In the genomic region with DNA sequence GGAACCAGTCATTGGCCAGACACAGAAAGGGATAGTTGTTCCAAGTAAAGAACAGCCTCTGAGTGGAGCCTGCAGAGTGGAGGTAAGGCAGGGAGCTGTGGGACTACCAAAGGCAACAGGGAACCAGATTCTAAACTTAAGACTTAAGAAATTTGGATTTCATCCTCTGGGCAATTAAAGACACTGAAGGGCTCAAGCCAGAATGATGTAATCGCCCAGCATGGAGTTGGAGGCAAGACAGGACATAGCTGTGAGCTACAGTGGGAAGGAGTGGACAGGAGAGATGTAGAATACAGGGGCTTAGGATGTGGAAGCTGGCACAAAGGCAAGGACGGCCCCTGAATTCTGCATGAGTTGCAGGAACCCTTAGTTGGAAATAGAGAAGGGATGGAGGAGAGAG, we compare ENCODE assay signal across 16 mouse cellular contexts. TPM values are rescaled to one million over a fixed set of nuclear protein-coding genes. Genes with fewer than 3 reads are reported as not detected.
DNase-seq lines count a peak whose midpoint lies in the region; ATAC-seq and TF ChIP-seq lines count a peak whose summit lies in the region.
"Had no signal": no experiment of that assay in that cellular context is flagged by ENCODE, and none has a peak within 500 bp of the region (broad histone marks: within the 10 kb centered on the region; RNA-seq: fewer than 3 reads in every experiment).

No protein-coding gene starts in this region.

- TF ChIP-seq POLR2A in limb, embryonic 14.5 days (IDR thresholded peaks at IDR 0.05; ENCODE audit: borderline replicate concordance, extremely low read depth, insufficient read depth, insufficient read length), result no peak

- no peak overlapping the region for H3K4me2 ChIP-seq in forebrain, embryonic 12.5 days
- no peak overlapping the region for H3K4me2 ChIP-seq in kidney, embryonic 15.5 days
- no peak overlapping the region for H3K4me2 ChIP-seq in embryonic facial prominence, embryonic 12.5 days (replicated peaks)
- no peak overlapping the region for H3K4me2 ChIP-seq in limb, embryonic 14.5 days (replicated peaks; ENCODE audit: low read depth, low read length, severe bottlenecking)
- H3K4me2 ChIP-seq: embryonic facial prominence, embryonic 13.5 days; hindbrain, embryonic 15.5 days had no signal

- no peak overlapping the region for H3K4me3 ChIP-seq in forebrain, embryonic 10.5 days
- H3K4me3 ChIP-seq in forebrain, embryonic 12.5 days (replicated peaks), result no peak overlapping the region
- H3K4me3 ChIP-seq in kidney, embryonic 15.5 days (replicated peaks), result no peak overlapping the region
- H3K4me3 ChIP-seq in embryonic facial prominence, embryonic 12.5 days, result no peak overlapping the region
- H3K4me3 ChIP-seq in limb, embryonic 14.5 days (replicated peaks; ENCODE audit: low read length), result no peak overlapping the region
- H3K4me3 ChIP-seq: embryonic facial prominence, embryonic 13.5 days; hindbrain, embryonic 15.5 days; midbrain, embryonic 10.5 days had no signal

- ATAC-seq in forebrain, embryonic 12.5 days (ENCODE audit: low FRiP score), result no peak
- ATAC-seq in kidney, embryonic 15.5 days (replicated peaks; ENCODE audit: low FRiP score), result no peak
- no peak for ATAC-seq in embryonic facial prominence, embryonic 12.5 days (ENCODE audit: insufficient number of reproducible peaks, insufficient read depth, low FRiP score, low TSS enrichment)
- no peak for ATAC-seq in limb, embryonic 14.5 days (ENCODE audit: low FRiP score, low read depth)
- ATAC-seq: activated CD4-positive, CD25-positive, alpha-beta regulatory T cell, adult 4 months; liver, postnatal 0 days had no signal

- H3K4me1 ChIP-seq in forebrain, embryonic 10.5 days, result peaks cover 42% of the 10 kb centered on the region
- peaks cover 17% of the 10 kb centered on the region for H3K4me1 ChIP-seq in forebrain, embryonic 12.5 days
- H3K4me1 ChIP-seq in kidney, embryonic 15.5 days, result peaks cover 50% of the 10 kb centered on the region
- peaks cover 27% of the 10 kb centered on the region for H3K4me1 ChIP-seq in embryonic facial prominence, embryonic 12.5 days
- H3K4me1 ChIP-seq in limb, embryonic 14.5 days (ENCODE audit: control insufficient read depth, insufficient read depth, low read length), result peaks cover 17% of the 10 kb centered on the region

- 73% methylated on average over 2 of the region's 2 CpGs for WGBS in forebrain, embryonic 10.5 days
- 83% methylated on average over 2 of the region's 2 CpGs for WGBS in forebrain, embryonic 12.5 days
- 57% methylated on average over 2 of the region's 2 CpGs for WGBS in kidney, embryonic 15.5 days
- WGBS in embryonic facial prominence, embryonic 12.5 days, result 75% methylated on average over 2 of the region's 2 CpGs
- WGBS in limb, embryonic 14.5 days, result 67% methylated on average over 2 of the region's 2 CpGs

- H3K36me3 ChIP-seq in forebrain, embryonic 10.5 days (replicated peaks), result no peaks in the 10 kb centered on the region
- H3K36me3 ChIP-seq in forebrain, embryonic 12.5 days (replicated peaks), result no peaks in the 10 kb centered on the region
- no peaks in the 10 kb centered on the region for H3K36me3 ChIP-seq in kidney, embryonic 15.5 days
- H3K36me3 ChIP-seq in embryonic facial prominence, embryonic 12.5 days, result no peaks in the 10 kb centered on the region
- H3K36me3 ChIP-seq in limb, embryonic 14.5 days (ENCODE audit: control insufficient read depth, insufficient read depth, low read length), result no peaks in the 10 kb centered on the region
- H3K36me3 ChIP-seq: embryonic facial prominence, embryonic 13.5 days; hindbrain, embryonic 15.5 days; midbrain, embryonic 10.5 days had no signal

- no peak overlapping the region for H3K9ac ChIP-seq in forebrain, embryonic 12.5 days
- no peak overlapping the region for H3K9ac ChIP-seq in kidney, embryonic 15.5 days
- H3K9ac ChIP-seq in embryonic facial prominence, embryonic 12.5 days, result no peak overlapping the region
- H3K9ac ChIP-seq in limb, embryonic 14.5 days (ENCODE audit: low read depth, low read length, severe bottlenecking), result no peak overlapping the region
- H3K9ac ChIP-seq: embryonic facial prominence, embryonic 13.5 days; hindbrain, embryonic 15.5 days; liver, postnatal 0 days had no signal

- DNase-seq in forebrain, embryonic 10.5 days (ENCODE audit: extremely low spot score, low spot score), result no peak
- DNase-seq in kidney, adult 11 months, result no peak
- no peak for DNase-seq in limb, embryonic 14.5 days (ENCODE audit: low spot score)
- DNase-seq in ovary, postnatal 36 days (ENCODE audit: low spot score), result no peak
- DNase-seq in B cell, adult 2 months, result no peak
- DNase-seq: kidney, adult 18-20 months; kidney, postnatal 4 days; liver, postnatal 0 days; thymus, adult 2 months had no signal

- peaks cover 15% of the 10 kb centered on the region for H3K27me3 ChIP-seq in forebrain, embryonic 10.5 days (ENCODE audit: poor library complexity, severe bottlenecking)
- H3K27me3 ChIP-seq in forebrain, embryonic 12.5 days, result no peaks in the 10 kb centered on the region
- no peaks in the 10 kb centered on the region for H3K27me3 ChIP-seq in kidney, embryonic 15.5 days
- no peaks in the 10 kb centered on the region for H3K27me3 ChIP-seq in embryonic facial prominence, embryonic 12.5 days
- H3K27me3 ChIP-seq in limb, embryonic 14.5 days (ENCODE audit: control insufficient read depth, insufficient read depth, low read length), result no peaks in the 10 kb centered on the region
- H3K27me3 ChIP-seq: embryonic facial prominence, embryonic 13.5 days; hindbrain, embryonic 15.5 days had no signal

- H3K27ac ChIP-seq in forebrain, embryonic 10.5 days, result 0 out of 2 replicates have a peak overlapping the region, but pooled peaks have one; percentile 13
- H3K27ac ChIP-seq in forebrain, embryonic 12.5 days, result no peak overlapping the region
- peak overlapping the region; percentile 9 for H3K27ac ChIP-seq in kidney, embryonic 15.5 days
- 0 out of 2 replicates have a peak overlapping the region, but pooled peaks have one; percentile 17 for H3K27ac ChIP-seq in embryonic facial prominence, embryonic 12.5 days
- H3K27ac ChIP-seq in limb, embryonic 14.5 days (replicated peaks; ENCODE audit: low read depth, low read length), result peak overlapping the region; percentile 0; the same call in 1 of the 2 replicates
- H3K27ac ChIP-seq: embryonic facial prominence, embryonic 13.5 days; hindbrain, embryonic 15.5 days; midbrain, embryonic 10.5 days had no signal

- no peaks in the 10 kb centered on the region for H3K9me3 ChIP-seq in forebrain, embryonic 10.5 days
- no peaks in the 10 kb centered on the region for H3K9me3 ChIP-seq in forebrain, embryonic 12.5 days
- no peaks in the 10 kb centered on the region for H3K9me3 ChIP-seq in kidney, embryonic 15.5 days (replicated peaks)
- H3K9me3 ChIP-seq in embryonic facial prominence, embryonic 12.5 days, result no peaks in the 10 kb centered on the region
- no peaks in the 10 kb centered on the region for H3K9me3 ChIP-seq in limb, embryonic 14.5 days (ENCODE audit: control insufficient read depth, low read length)
- H3K9me3 ChIP-seq: embryonic facial prominence, embryonic 13.5 days; hindbrain, embryonic 15.5 days; midbrain, embryonic 10.5 days had no signal

RNA-seq across cellular contexts. Expression of gene Irf2bpl, which starts 46.4 kb away (rescaled TPM):
- polyA plus RNA-seq in forebrain, embryonic 10.5 days (2016; fragmentation: Nextera tagmentation; extraction: Ambion mirVana), result 20.5 and 22.6 TPM in 2 replicates
- 74.8 and 81.9 TPM in 2 replicates for polyA plus RNA-seq in forebrain, embryonic 12.5 days (2016; fragmentation: Nextera tagmentation; extraction: Ambion mirVana)
- polyA plus RNA-seq in kidney, embryonic 15.5 days (2015; fragmentation: Nextera tagmentation; extraction: Ambion mirVana), result 40.7 and 43.9 TPM in 2 replicates
- 53.9 and 59.2 TPM in 2 replicates for polyA plus RNA-seq in embryonic facial prominence, embryonic 12.5 days (2016; fragmentation: Nextera tagmentation; extraction: Ambion mirVana)
- 37.1 and 50.8 TPM in 2 replicates for polyA plus RNA-seq in limb, embryonic 14.5 days (2012; rRNA removed)
- polyA plus RNA-seq in limb, embryonic 14.5 days (2014; fragmentation: Nextera tagmentation; extraction: Ambion mirVana), result 33.9 and 37.0 TPM in 2 replicates
